Comparison of ENCODE assay signal across 29 mouse cellular contexts in genomic region chr4:138702031-138702430, GRCm38 (mm10). TPM values are rescaled to one million over a fixed set of nuclear protein-coding genes. Genes with fewer than 3 reads are reported as not detected.
"Had no signal": no experiment of that assay in that cellular context is flagged by ENCODE, and none has a peak within 500 bp of the region (broad histone marks: within the 10 kb centered on the region; RNA-seq: fewer than 3 reads in every experiment).

No protein-coding gene starts in this region.

- H3K4me1 ChIP-seq: liver, embryonic 13.5 days; stomach, embryonic 15.5 days had no signal

- H3K27ac ChIP-seq: kidney, postnatal 0 days; layer of hippocampus, adult 2 months; liver, embryonic 13.5 days; midbrain, embryonic 12.5 days; neural tube, embryonic 13.5 days; stomach, embryonic 15.5 days had no signal

- H3K4me3 ChIP-seq: layer of hippocampus, adult 2 months; liver, embryonic 13.5 days; midbrain, embryonic 12.5 days; myocyte; neural tube, embryonic 13.5 days; stomach, embryonic 15.5 days had no signal

- DNase-seq: kidney, adult 18-20 months; kidney, postnatal 25 days; layer of hippocampus, adult 9-11 months; layer of hippocampus, postnatal 36 days; liver, embryonic 13.5 days; lung, adult 2 months; lung, postnatal 14 days; lung, postnatal 4 days; retina, postnatal 1 day; spleen, adult 18-20 months; thymus, adult 18-20 months; thymus, postnatal 36 days had no signal

- H3K36me3 ChIP-seq: liver, embryonic 13.5 days; midbrain, embryonic 12.5 days; neural tube, embryonic 13.5 days; stomach, embryonic 15.5 days had no signal

- H3K27me3 ChIP-seq: liver, embryonic 13.5 days; neural tube, embryonic 13.5 days; stomach, embryonic 15.5 days had no signal

- H3K9me3 ChIP-seq: liver, embryonic 13.5 days; midbrain, embryonic 12.5 days; neural tube, embryonic 13.5 days; stomach, embryonic 15.5 days had no signal

- H3K9ac ChIP-seq: liver, embryonic 13.5 days; midbrain, embryonic 12.5 days; neural tube, embryonic 13.5 days; stomach, embryonic 15.5 days had no signal

RNA-seq across cellular contexts. Expression of gene Pla2g2c, which starts 22.6 kb away (rescaled TPM):
- total RNA-seq: layer of hippocampus, adult 2 months; liver, adult 2 months; megakaryocyte progenitor cell, adult 5-6 weeks; megakaryocyte-erythroid progenitor cell, adult 5-6 weeks; monocyte, adult 5-6 weeks; neutrophil, adult 5-6 weeks had no signal
- polyA plus RNA-seq: liver, adult 2 months; liver, embryonic 13.5 days; liver, embryonic 16.5 days; myocyte; urinary bladder, adult 2 months had no signal

RNA-seq across cellular contexts. Expression of gene Ubxn10, which starts 34.9 kb away (rescaled TPM):
- total RNA-seq: megakaryocyte progenitor cell, adult 5-6 weeks; megakaryocyte-erythroid progenitor cell, adult 5-6 weeks; monocyte, adult 5-6 weeks; neutrophil, adult 5-6 weeks had no signal
- polyA plus RNA-seq: myocyte had no signal

RNA-seq across cellular contexts. Expression of gene Pla2g2f, which starts 55.4 kb away (rescaled TPM):
- total RNA-seq: left cerebral cortex, adult 8-10 months; liver, adult 2 months; megakaryocyte progenitor cell, adult 5-6 weeks; megakaryocyte-erythroid progenitor cell, adult 5-6 weeks; monocyte, adult 5-6 weeks; neutrophil, adult 5-6 weeks had no signal
- polyA plus RNA-seq: kidney, embryonic 14.5 days; kidney, postnatal 0 days; liver, adult 2 months; liver, embryonic 13.5 days; liver, embryonic 16.5 days; lung, embryonic 16.5 days; midbrain, embryonic 16.5 days; myocyte; neural tube, embryonic 13.5 days; urinary bladder, adult 2 months had no signal
